Mouse (Mus musculus) C2C12 (cell line): ENCODE results near the gene Zbtb32.

Experiments used
- FOSL1 ChIP-seq: IDR thresholded peaks from one replicate; pipeline ENCODE4 v1.8.0; 2011; ENCODE audit warnings: mild to moderate bottlenecking, low read length; ENCODE audit not compliant: poor library complexity, insufficient read depth, severe bottlenecking
- USF1 ChIP-seq: IDR thresholded peaks from one replicate; pipeline ENCODE4 v1.6.1; 2011; ENCODE audit warnings: low read depth, mild to moderate bottlenecking, control low read depth, moderate library complexity

GRCm38 (mm10) chr7:30544327-30544726 lies 54.4 kb downstream of the Zbtb32 start:
- TF ChIP-seq FOSL1 (no peak), USF1 (no peak)
